Mouse (Mus musculus): ENCODE measurements at regions not wholly inside any gene's neighbourhood (a gene's known extent, or its start where the extent isn't known, plus 50 kb on each side); places are given as distances from the start of the nearest gene placed in this dataset.

GRCm38 (mm10) chr14:120575202-120575601 is 97.0 kb downstream of the Rap2a start:
- Histone ChIP-seq H3K9me3 (ENCODE audit: control insufficient read depth, low read length) (no peaks in the 10 kb centered on the region), H3K4me3 (ENCODE audit: insufficient read depth in 1 of 2, low read depth in 2 of 2, low read length in 2 of 2) (no peak overlapping the region), H3K27ac (no peak overlapping the region), H3K27me3 (ENCODE audit: control insufficient read depth, insufficient read depth, low read length) (no peaks in the 10 kb centered on the region), H3K4me2 (ENCODE audit: low read depth) (no peak overlapping the region), H3K36me3 (replicated peaks; ENCODE audit: control insufficient read depth, insufficient read depth, low read depth) (no peaks in the 10 kb centered on the region), H3K4me1 (replicated peaks; ENCODE audit: control insufficient read depth in 2 of 2, insufficient read depth in 2 of 2, low read length in 1 of 2) (0 out of 4 replicates have a peak, but pooled peaks cover 0 to 2% of the 10 kb centered on the region in 2 experiments), H3K9ac (replicated peaks) (no peak overlapping the region)
- TF ChIP-seq CTCF (IDR thresholded peaks at IDR 0.05; ENCODE audit: low read depth) (no peak), EP300 (IDR thresholded peaks at IDR 0.05; ENCODE audit: low read depth) (no peak)
- 67% methylated on average over 6 of the region's 6 CpGs for WGBS (ENCODE audit: insufficient replicate concordance)
- ATAC-seq (ENCODE audit: insufficient read depth) (no peak), DNase-seq (ENCODE audit: low read depth in 3 of 3, low spot score in 3 of 3) (no peak)

- ATAC-seq (ENCODE audit: insufficient read depth): no peak
- TF ChIP-seq EP300 (IDR thresholded peaks at IDR 0.05; ENCODE audit: low read depth): no peak
- no peak for TF ChIP-seq CTCF (IDR thresholded peaks at IDR 0.05; ENCODE audit: low read depth)
- no peak overlapping the region for H3K4me2 ChIP-seq (ENCODE audit: low read depth)
Observed at GRCm38 (mm10) chr14:120578352-120579080, 100.3 kb downstream of the Rap2a start.

GRCm38 (mm10) chr14:120583807-120584206 is 105.6 kb downstream of the Rap2a start:
- DNase-seq (ENCODE audit: low read depth in 3 of 3, low spot score in 3 of 3) (no peak), ATAC-seq (ENCODE audit: insufficient read depth) (no peak)
- WGBS (ENCODE audit: insufficient replicate concordance): 21% methylated on average over 3 of the region's 3 CpGs

More at GRCm38 (mm10) chr14:120578352-120579080, 100.3 kb downstream of the Rap2a start:
- no peak overlapping the region for H3K9ac ChIP-seq (replicated peaks)
- no peaks in the 10 kb centered on the region for H3K9me3 ChIP-seq (ENCODE audit: control insufficient read depth, low read length)
- DNase-seq (ENCODE audit: low read depth in 3 of 3, low spot score in 3 of 3): no peak
- no peaks in the 10 kb centered on the region for H3K36me3 ChIP-seq (replicated peaks; ENCODE audit: control insufficient read depth, insufficient read depth, low read depth)
- 72% methylated on average over 11 of the region's 11 CpGs for WGBS (ENCODE audit: insufficient replicate concordance)
- no peak overlapping the region for H3K27ac ChIP-seq
- no peaks in the 10 kb centered on the region for H3K4me1 ChIP-seq (replicated peaks; ENCODE audit: control insufficient read depth in 2 of 2, insufficient read depth in 2 of 2, low read length in 1 of 2)
- H3K4me3 ChIP-seq (ENCODE audit: insufficient read depth in 1 of 2, low read depth in 2 of 2, low read length in 2 of 2): no peak overlapping the region
- no peaks in the 10 kb centered on the region for H3K27me3 ChIP-seq (ENCODE audit: control insufficient read depth, insufficient read depth, low read length)

GRCm38 (mm10) chr14:120592191-120592590 is 113.9 kb downstream of the Rap2a start:
- H3K4me2 ChIP-seq (ENCODE audit: low read depth): no peak overlapping the region
- H3K4me1 ChIP-seq (replicated peaks; ENCODE audit: control insufficient read depth in 2 of 2, insufficient read depth in 2 of 2, low read length in 1 of 2): no peaks in the 10 kb centered on the region
- H3K9me3 ChIP-seq (ENCODE audit: control insufficient read depth, low read length): no peaks in the 10 kb centered on the region
- no peak overlapping the region for H3K27ac ChIP-seq
- H3K4me3 ChIP-seq (ENCODE audit: insufficient read depth in 1 of 2, low read depth in 2 of 2, low read length in 2 of 2): no peak overlapping the region
- H3K9ac ChIP-seq (replicated peaks): no peak overlapping the region
- H3K27me3 ChIP-seq (ENCODE audit: control insufficient read depth, insufficient read depth, low read length): no peaks in the 10 kb centered on the region
- no peak for TF ChIP-seq EP300 (IDR thresholded peaks at IDR 0.05; ENCODE audit: low read depth)
- no peak for TF ChIP-seq CTCF (IDR thresholded peaks at IDR 0.05; ENCODE audit: low read depth)
- ATAC-seq (ENCODE audit: insufficient read depth) (no peak), DNase-seq (ENCODE audit: low read depth in 3 of 3, low spot score in 3 of 3) (no peak)
- 54% methylated on average over 2 of the region's 2 CpGs for WGBS (ENCODE audit: insufficient replicate concordance)
- H3K36me3 ChIP-seq (replicated peaks; ENCODE audit: control insufficient read depth, insufficient read depth, low read depth): no peaks in the 10 kb centered on the region

More at GRCm38 (mm10) chr14:120583807-120584206, 105.6 kb downstream of the Rap2a start:
- Histone ChIP-seq H3K36me3 (replicated peaks; ENCODE audit: control insufficient read depth, insufficient read depth, low read depth) (no peaks in the 10 kb centered on the region), H3K4me3 (ENCODE audit: insufficient read depth in 1 of 2, low read depth in 2 of 2, low read length in 2 of 2) (no peak overlapping the region), H3K27ac (no peak overlapping the region), H3K27me3 (ENCODE audit: control insufficient read depth, insufficient read depth, low read length) (no peaks in the 10 kb centered on the region), H3K4me2 (ENCODE audit: low read depth) (no peak overlapping the region), H3K4me1 (replicated peaks; ENCODE audit: control insufficient read depth in 2 of 2, insufficient read depth in 2 of 2, low read length in 1 of 2) (no peaks in the 10 kb centered on the region), H3K9me3 (ENCODE audit: control insufficient read depth, low read length) (no peaks in the 10 kb centered on the region; the same call in 1 of the 2 replicates), H3K9ac (replicated peaks) (no peak overlapping the region)
- TF ChIP-seq EP300 (IDR thresholded peaks at IDR 0.05; ENCODE audit: low read depth) (no peak), CTCF (IDR thresholded peaks at IDR 0.05; ENCODE audit: low read depth) (no peak)

GRCm38 (mm10) chr14:120600414-120600935 is 122.2 kb downstream of the Rap2a start:
- no peaks in the 10 kb centered on the region for H3K9me3 ChIP-seq (ENCODE audit: control insufficient read depth, low read length)
- H3K36me3 ChIP-seq (replicated peaks; ENCODE audit: control insufficient read depth, insufficient read depth, low read depth): no peaks in the 10 kb centered on the region
- H3K27me3 ChIP-seq (ENCODE audit: control insufficient read depth, insufficient read depth, low read length): no peaks in the 10 kb centered on the region
- DNase-seq (ENCODE audit: low read depth in 3 of 3, low spot score in 3 of 3): no peak
- H3K4me1 ChIP-seq (replicated peaks; ENCODE audit: control insufficient read depth in 2 of 2, insufficient read depth in 2 of 2, low read length in 1 of 2): no peaks in the 10 kb centered on the region
- no peak overlapping the region for H3K27ac ChIP-seq
- TF ChIP-seq CTCF (IDR thresholded peaks at IDR 0.05; ENCODE audit: low read depth): no peak
- no peak for TF ChIP-seq EP300 (IDR thresholded peaks at IDR 0.05; ENCODE audit: low read depth)
- no peak overlapping the region for H3K9ac ChIP-seq (replicated peaks)
- no peak overlapping the region for H3K4me2 ChIP-seq (ENCODE audit: low read depth)
- WGBS (ENCODE audit: insufficient replicate concordance): 70% methylated on average over 9 of the region's 9 CpGs
- ATAC-seq (ENCODE audit: insufficient read depth): no peak
- no peak overlapping the region for H3K4me3 ChIP-seq (ENCODE audit: insufficient read depth in 1 of 2, low read depth in 2 of 2, low read length in 2 of 2)

Measured in liver, embryonic 14.5 days (tissue).